Mouse (Mus musculus): ENCODE results near the gene Dnttip1. TPM values are rescaled to one million over a fixed set of nuclear protein-coding genes. Genes with fewer than 3 reads are reported as not detected.

The Dnttip1 gene
- total and polyA plus RNA-seq, 3 experiments = 14.0 to 29.7 (median 17.6) TPM

DNA sequence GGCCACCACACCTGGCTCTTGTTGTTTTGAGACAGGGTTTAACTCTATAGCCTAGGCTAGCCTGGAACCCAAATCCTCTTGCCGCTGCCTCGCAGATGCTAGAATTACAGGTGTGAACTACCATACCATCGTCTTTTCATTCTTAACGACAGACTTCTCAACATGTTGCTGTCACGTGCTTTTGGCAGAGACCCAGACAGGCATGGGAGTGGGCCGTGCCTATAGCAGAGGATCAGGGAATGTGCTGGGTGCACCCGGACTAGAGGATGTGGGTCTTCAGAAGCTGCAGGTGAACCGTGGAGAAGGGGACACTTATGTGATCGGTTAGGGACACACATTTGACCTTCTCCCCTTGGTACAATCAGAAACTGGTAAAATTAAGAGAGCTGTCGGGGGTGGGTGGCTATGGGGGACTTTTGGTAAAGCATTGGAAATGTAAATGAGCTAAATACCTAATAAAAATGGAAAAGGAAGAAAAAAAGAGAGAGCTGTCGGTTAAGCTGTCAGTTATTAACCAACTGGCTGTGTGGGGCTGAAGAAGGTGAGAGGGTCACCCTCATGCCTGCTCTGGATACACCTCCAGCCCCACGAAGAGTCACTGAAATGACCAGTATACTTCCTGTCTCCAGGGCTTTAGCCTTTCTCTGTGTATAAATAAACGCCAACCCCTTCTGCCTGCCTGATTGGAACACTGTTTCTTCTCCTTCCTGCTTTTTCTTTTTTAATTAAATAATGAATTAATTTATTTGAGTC lies 54.6 kb downstream of the Dnttip1 start:
- dilution Hi-C loops (cut with MboI; ENCODE audit: extremely low pct_ligation_motif_present, extremely low pct_unique_long_range_greater_than_20kb, low sequenced_read_pairs) (no loop called here), in situ Hi-C loops (cut with MboI; ENCODE audit: low pct_ligation_motif_present, low pct_unique_long_range_greater_than_20kb, low sequenced_read_pairs) (no loop called here)
- H3K79me2 ChIP-seq (replicated peaks; ENCODE audit: control insufficient read depth, extremely low read depth, insufficient read depth, poor library complexity, severe bottlenecking) = peaks cover 9% of the 10 kb centered on the region
- no peak overlapping the region for H3K4me3 ChIP-seq (replicated peaks in 1 of 3; ENCODE audit: low read depth in 2 of 3, low read length in 2 of 3, poor library complexity in 1 of 3)
- no peaks in the 10 kb centered on the region for H3K9me3 ChIP-seq (replicated peaks; ENCODE audit: low read length)
- DNase-seq (ENCODE audit: extremely low read depth) = no peak
- H3K27me3 ChIP-seq (replicated peaks) = no peaks in the 10 kb centered on the region
- H3K9ac ChIP-seq (ENCODE audit: insufficient read depth, low read depth) = no peak overlapping the region
- TF ChIP-seq USF1 (IDR thresholded peaks at IDR 0.05; ENCODE audit: low read depth, low read length) (no peak), HCFC1 (IDR thresholded peaks at IDR 0.05; ENCODE audit: low read depth, low read length) (no peak), SIN3A (IDR thresholded peaks at IDR 0.05; ENCODE audit: low read length) (no peak), RCOR1 (conservative IDR thresholded peaks at IDR 0.05; ENCODE audit: low read depth, low read length) (no peak), ELF1 (IDR thresholded peaks at IDR 0.05; ENCODE audit: low read depth, low read length) (no peak), KAT2A (IDR thresholded peaks at IDR 0.05; ENCODE audit: insufficient replicate concordance, low read length) (no peak)
- H3K4me1 ChIP-seq (ENCODE audit: control insufficient read depth in 1 of 2, insufficient read depth in 2 of 2) = peaks cover 5 to 15% of the 10 kb centered on the region in 2 experiments; a peak in 2 of 4 replicates
- H3K4me2 ChIP-seq (ENCODE audit: insufficient read depth, low read depth, poor library complexity, severe bottlenecking) = no peak overlapping the region
- no peak overlapping the region for H3K27ac ChIP-seq (ENCODE audit: insufficient read depth, low read depth)
- peaks cover 29 to 67% of the 10 kb centered on the region in 2 experiments for H3K36me3 ChIP-seq (replicated peaks in 1 of 2; ENCODE audit: control insufficient read depth in 1 of 2, insufficient read depth in 1 of 2, low read length in 1 of 2)

DNA sequence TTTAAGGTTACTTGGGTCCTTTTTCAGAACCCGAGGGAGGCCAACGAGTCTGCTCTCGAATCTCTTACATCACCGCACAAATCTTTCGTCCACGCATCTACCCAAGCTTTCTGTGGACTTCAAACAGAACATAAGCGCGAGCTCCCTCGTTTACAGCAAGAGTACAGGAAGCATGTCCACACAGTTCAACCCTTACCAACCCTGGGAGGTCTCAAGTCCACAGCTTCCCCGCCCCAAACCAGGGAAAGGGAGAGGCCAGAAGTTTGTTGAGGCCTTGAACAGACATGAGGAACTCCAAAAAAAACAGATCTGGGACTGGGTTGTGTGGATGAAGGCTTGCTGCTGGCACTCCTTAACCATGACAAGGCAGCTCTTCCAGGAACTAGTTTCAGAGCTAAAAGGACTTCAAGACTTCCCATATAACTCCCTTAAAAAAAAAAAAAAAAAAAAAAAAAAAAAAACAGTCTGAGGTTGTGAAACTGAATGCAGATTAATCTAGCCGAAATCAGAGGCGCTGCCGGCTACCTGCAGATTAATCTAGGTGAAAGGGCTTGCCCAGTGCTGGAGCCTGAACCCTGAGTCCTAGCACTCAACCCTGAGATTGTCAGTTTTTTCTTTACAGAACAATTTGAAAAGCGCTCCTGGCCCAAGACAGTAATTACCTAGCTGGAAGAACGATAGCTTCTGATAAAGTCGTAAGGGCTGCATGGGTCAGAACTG lies 57.6 kb downstream of the Dnttip1 start:
- DNase-seq (ENCODE audit: extremely low read depth) = no peak
- no peak overlapping the region for H3K27ac ChIP-seq (ENCODE audit: insufficient read depth, low read depth)
- H3K4me3 ChIP-seq (replicated peaks in 1 of 3; ENCODE audit: low read depth in 2 of 3, low read length in 2 of 3, poor library complexity in 1 of 3) = peak overlapping the region in 1 of 3 experiments; percentile 10
- no peaks in the 10 kb centered on the region for H3K27me3 ChIP-seq (replicated peaks)
- in situ Hi-C loops (cut with MboI; ENCODE audit: low pct_ligation_motif_present, low pct_unique_long_range_greater_than_20kb, low sequenced_read_pairs) = no loop called here
- peaks cover 12% of the 10 kb centered on the region for H3K79me2 ChIP-seq (replicated peaks; ENCODE audit: control insufficient read depth, extremely low read depth, insufficient read depth, poor library complexity, severe bottlenecking)
- H3K4me2 ChIP-seq (ENCODE audit: insufficient read depth, low read depth, poor library complexity, severe bottlenecking) = peak overlapping the region; percentile 38
- dilution Hi-C loops (cut with MboI; ENCODE audit: extremely low pct_ligation_motif_present, extremely low pct_unique_long_range_greater_than_20kb, low sequenced_read_pairs) = no loop called here
- H3K9me3 ChIP-seq (replicated peaks; ENCODE audit: low read length) = no peaks in the 10 kb centered on the region
- TF ChIP-seq TCF12 (IDR thresholded peaks at IDR 0.05; ENCODE audit: low read depth, low read length) (no peak), TBP (conservative IDR thresholded peaks at IDR 0.05; ENCODE audit: low read depth, low read length) (no peak), ETS1 (conservative IDR thresholded peaks at IDR 0.05; ENCODE audit: low read depth, low read length) (no peak), BHLHE40 (IDR thresholded peaks at IDR 0.05; ENCODE audit: low read depth, low read length) (no peak), MAZ (IDR thresholded peaks at IDR 0.05; ENCODE audit: low read depth, low read length) (no peak), USF1 (IDR thresholded peaks at IDR 0.05; ENCODE audit: low read depth, low read length) (no peak), RCOR1 (conservative IDR thresholded peaks at IDR 0.05; ENCODE audit: low read depth, low read length) (no peak), NRF1 (IDR thresholded peaks at IDR 0.05; ENCODE audit: low read depth, low read length) (no peak)
- H3K4me1 ChIP-seq (ENCODE audit: control insufficient read depth in 1 of 2, insufficient read depth in 2 of 2) = peaks cover 5 to 25% of the 10 kb centered on the region in 2 experiments; a peak in 2 of 4 replicates
- H3K36me3 ChIP-seq (replicated peaks in 1 of 2; ENCODE audit: control insufficient read depth in 1 of 2, insufficient read depth in 1 of 2, low read length in 1 of 2) = peaks cover 8 to 44% of the 10 kb centered on the region in 2 experiments
- peak overlapping the region; percentile 79; the same call in 1 of the 2 replicates for H3K9ac ChIP-seq (ENCODE audit: insufficient read depth, low read depth)
